Mouse (Mus musculus) lung, adult 2 months (tissue): Measurements from ENCODE around the gene Prss50.

Experiments used
- CTCF ChIP-seq: fragments of 200-500 bp; IDR thresholded peaks from 2 replicates; pipeline ENCODE4 v1.5.1; 2011; ENCODE audit warnings: mild to moderate bottlenecking, low read length, control low read depth; ENCODE audit not compliant: insufficient read depth
- POLR2A ChIP-seq: fragments of 200-500 bp; IDR thresholded peaks from 2 replicates; pipeline ENCODE4 v1.6.1; 2011; ENCODE audit warnings: low read depth, mild to moderate bottlenecking, control low read depth, low read length, borderline replicate concordance; ENCODE audit errors: extremely low read depth

- no peak for TF ChIP-seq CTCF
- no peak for TF ChIP-seq POLR2A
These were observed 49.6 kb downstream of the Prss50 start for GRCm38 (mm10) chr9:110907201-110907837.
